Mouse (Mus musculus): ENCODE results near the gene Tmem100.

DNA sequence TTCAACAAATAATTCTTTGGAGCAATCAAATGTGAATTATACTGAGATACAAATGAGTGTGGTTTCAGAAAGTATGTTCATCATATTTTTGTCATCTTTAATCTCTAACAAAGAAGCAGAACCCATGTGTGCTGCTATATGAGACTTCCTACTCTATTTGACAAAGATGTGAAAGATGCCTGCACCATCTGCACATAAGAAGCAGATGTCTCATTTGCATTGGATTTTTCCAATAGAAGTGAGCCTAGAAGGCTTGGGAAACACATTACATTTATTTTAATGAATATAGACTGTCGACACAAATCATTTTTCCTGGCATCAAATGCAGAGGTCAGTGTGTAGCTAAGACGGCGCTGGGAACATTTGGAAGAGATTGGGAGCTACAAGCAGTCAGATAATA lies 52.9 kb downstream of the Tmem100 start:
- TF ChIP-seq CTCF (IDR thresholded peaks at IDR 0.05; ENCODE audit: low read depth), result no peak
- no peak for TF ChIP-seq EP300 (IDR thresholded peaks at IDR 0.05; ENCODE audit: low read depth)
